Mouse (Mus musculus): Measurements from ENCODE around the gene Lrrk1. TPM values are rescaled to one million over a fixed set of nuclear protein-coding genes. Genes with fewer than 3 reads are reported as not detected.

Gene Lrrk1
- polyA plus RNA-seq, 1 experiment from 2014 or later, result 2.9 TPM

GRCm38 (mm10) chr7:66179120-66179581, 209.0 kb downstream of the Lrrk1 start:
- H3K36me3 ChIP-seq (ENCODE audit: control insufficient read depth, insufficient read depth, low read length), result peaks cover 2% of the 10 kb centered on the region; the same call in 1 of the 2 replicates
- no peaks in the 10 kb centered on the region for H3K27me3 ChIP-seq (ENCODE audit: control insufficient read depth, insufficient read depth, low read length)
- no peak overlapping the region for H3K27ac ChIP-seq (ENCODE audit: low read depth, low read length)
- no peak for ATAC-seq (ENCODE audit: low FRiP score)
- H3K9ac ChIP-seq (ENCODE audit: low read depth, low read length), result no peak overlapping the region
- H3K4me2 ChIP-seq (replicated peaks; ENCODE audit: low read depth, low read length), result no peak overlapping the region
- H3K9me3 ChIP-seq (ENCODE audit: control insufficient read depth, low read length), result no peaks in the 10 kb centered on the region
- H3K4me1 ChIP-seq (replicated peaks; ENCODE audit: control insufficient read depth, insufficient read depth, low read length), result no peaks in the 10 kb centered on the region
- 69% methylated on average over 10 of the region's 10 CpGs for WGBS
- no peak for DNase-seq (ENCODE audit: low spot score)
- H3K4me3 ChIP-seq (ENCODE audit: low read depth, low read length), result no peak overlapping the region

- H3K4me3 ChIP-seq (ENCODE audit: low read depth, low read length), result no peak overlapping the region
- H3K36me3 ChIP-seq (ENCODE audit: control insufficient read depth, insufficient read depth, low read length), result peaks cover 5% of the 10 kb centered on the region; the same call in 1 of the 2 replicates
- H3K27ac ChIP-seq (ENCODE audit: low read depth, low read length), result no peak overlapping the region
- H3K9ac ChIP-seq (ENCODE audit: low read depth, low read length), result no peak overlapping the region
- DNase-seq (ENCODE audit: low spot score) (no peak), ATAC-seq (ENCODE audit: low FRiP score) (no peak)
- H3K27me3 ChIP-seq (ENCODE audit: control insufficient read depth, insufficient read depth, low read length), result no peaks in the 10 kb centered on the region
- H3K9me3 ChIP-seq (ENCODE audit: control insufficient read depth, low read length), result no peaks in the 10 kb centered on the region
- no peak overlapping the region for H3K4me2 ChIP-seq (replicated peaks; ENCODE audit: low read depth, low read length)
- WGBS, result 85% methylated on average over 6 of the region's 6 CpGs
- H3K4me1 ChIP-seq (replicated peaks; ENCODE audit: control insufficient read depth, insufficient read depth, low read length), result no peaks in the 10 kb centered on the region
Measured at GRCm38 (mm10) chr7:66178101-66178500, 210.0 kb downstream of the Lrrk1 start.

- Histone ChIP-seq H3K36me3 (ENCODE audit: control insufficient read depth, insufficient read depth, low read length) (peaks cover 5% of the 10 kb centered on the region; the same call in 1 of the 2 replicates), H3K4me1 (replicated peaks; ENCODE audit: control insufficient read depth, insufficient read depth, low read length) (no peaks in the 10 kb centered on the region), H3K27ac (ENCODE audit: low read depth, low read length) (no peak overlapping the region), H3K4me3 (ENCODE audit: low read depth, low read length) (no peak overlapping the region), H3K27me3 (ENCODE audit: control insufficient read depth, insufficient read depth, low read length) (no peaks in the 10 kb centered on the region), H3K9me3 (ENCODE audit: control insufficient read depth, low read length) (no peaks in the 10 kb centered on the region), H3K9ac (ENCODE audit: low read depth, low read length) (no peak overlapping the region), H3K4me2 (replicated peaks; ENCODE audit: low read depth, low read length) (no peak overlapping the region)
- DNase-seq (ENCODE audit: low spot score), result no peak
- no peak for ATAC-seq (ENCODE audit: low FRiP score)
- WGBS, result 86% methylated on average over 4 of the region's 4 CpGs
Measured at GRCm38 (mm10) chr7:66176929-66177328, 211.2 kb downstream of the Lrrk1 start.

Other genes starting within 250 kb of the Lrrk1 start
- gene Gm10974, start 22.4 kb downstream of the Lrrk1 start, polyA plus RNA-seq (2014; fragmentation: Nextera tagmentation; extraction: Ambion mirVana), result not detected in 2 replicates
- gene Aldh1a3, start 39.2 kb upstream of the Lrrk1 start, polyA plus RNA-seq (2014; fragmentation: Nextera tagmentation; extraction: Ambion mirVana), result 1.3 and 4.2 TPM in 2 replicates